Mouse (Mus musculus): ENCODE results near the gene Olfr281.
"Not testable (repeated sequence)": the region's sequence is repeated elsewhere in the genome, so short reads cannot be mapped to it uniquely, and the experiment has no call there.

Olfr281 gene

GRCm38 (mm10) chr15:98452288-98452687 lies at the start of gene Olfr281:
Gene Olfr281 (plus strand): TSS chr15:98452588.
- no peak for ATAC-seq (ENCODE audit: insufficient number of reproducible peaks, low FRiP score, low TSS enrichment)

- ATAC-seq (ENCODE audit: insufficient number of reproducible peaks, low FRiP score, low TSS enrichment), result no peak
Measured at GRCm38 (mm10) chr15:98408406-98409060, 43.9 kb upstream of the Olfr281 start.

- ATAC-seq (ENCODE audit: insufficient number of reproducible peaks, low FRiP score, low TSS enrichment), result no peak
Measured at GRCm38 (mm10) chr15:98409635-98410034, 42.8 kb upstream of the Olfr281 start.

- ATAC-seq (ENCODE audit: insufficient number of reproducible peaks, low FRiP score, low TSS enrichment), result no peak
Measured at GRCm38 (mm10) chr15:98410249-98410648, 42.1 kb upstream of the Olfr281 start.

GRCm38 (mm10) chr15:98415996-98416395 lies 36.4 kb upstream of the Olfr281 start:
- no peak for ATAC-seq (ENCODE audit: insufficient number of reproducible peaks, low FRiP score, low TSS enrichment)

GRCm38 (mm10) chr15:98416802-98417201 lies 35.6 kb upstream of the Olfr281 start:
- ATAC-seq (ENCODE audit: insufficient number of reproducible peaks, low FRiP score, low TSS enrichment), result not testable (repeated sequence)

- not testable (repeated sequence) for ATAC-seq (ENCODE audit: insufficient number of reproducible peaks, low FRiP score, low TSS enrichment)
Measured at GRCm38 (mm10) chr15:98417285-98417684, 35.1 kb upstream of the Olfr281 start.

GRCm38 (mm10) chr15:98418096-98418495 lies 34.3 kb upstream of the Olfr281 start:
- ATAC-seq (ENCODE audit: insufficient number of reproducible peaks, low FRiP score, low TSS enrichment), result no peak

GRCm38 (mm10) chr15:98420897-98421296 lies 31.5 kb upstream of the Olfr281 start:
- no peak for ATAC-seq (ENCODE audit: insufficient number of reproducible peaks, low FRiP score, low TSS enrichment)

GRCm38 (mm10) chr15:98424326-98424725 lies 28.1 kb upstream of the Olfr281 start:
- no peak for ATAC-seq (ENCODE audit: insufficient number of reproducible peaks, low FRiP score, low TSS enrichment)

GRCm38 (mm10) chr15:98424753-98425152 lies 27.6 kb upstream of the Olfr281 start:
- no peak for ATAC-seq (ENCODE audit: insufficient number of reproducible peaks, low FRiP score, low TSS enrichment)

- no peak for ATAC-seq (ENCODE audit: insufficient number of reproducible peaks, low FRiP score, low TSS enrichment)
Measured at GRCm38 (mm10) chr15:98425188-98425587, 27.2 kb upstream of the Olfr281 start.

GRCm38 (mm10) chr15:98430925-98431324 lies 21.5 kb upstream of the Olfr281 start, which contains the start of gene Olfr282:
Gene Olfr282 (plus strand): TSS chr15:98431225.
- ATAC-seq (ENCODE audit: insufficient number of reproducible peaks, low FRiP score, low TSS enrichment), result not testable (repeated sequence)

GRCm38 (mm10) chr15:98444561-98444960 lies 7.8 kb upstream of the Olfr281 start:
- ATAC-seq (ENCODE audit: insufficient number of reproducible peaks, low FRiP score, low TSS enrichment), result no peak

GRCm38 (mm10) chr15:98448521-98448920 lies 3.9 kb upstream of the Olfr281 start:
- no peak for ATAC-seq (ENCODE audit: insufficient number of reproducible peaks, low FRiP score, low TSS enrichment)

GRCm38 (mm10) chr15:98469596-98469995 lies 17.2 kb downstream of the Olfr281 start, which contains the start of gene OR5BS1P:
Gene OR5BS1P (plus strand): TSS chr15:98469896.
- ATAC-seq (ENCODE audit: insufficient number of reproducible peaks, low FRiP score, low TSS enrichment), result no peak

GRCm38 (mm10) chr15:98471539-98471938 lies 19.2 kb downstream of the Olfr281 start:
- no peak for ATAC-seq (ENCODE audit: insufficient number of reproducible peaks, low FRiP score, low TSS enrichment)

GRCm38 (mm10) chr15:98474958-98475357 lies 22.6 kb downstream of the Olfr281 start:
- no peak for ATAC-seq (ENCODE audit: insufficient number of reproducible peaks, low FRiP score, low TSS enrichment)

GRCm38 (mm10) chr15:98475382-98475781 lies 23.0 kb downstream of the Olfr281 start:
- ATAC-seq (ENCODE audit: insufficient number of reproducible peaks, low FRiP score, low TSS enrichment), result no peak

- no peak for ATAC-seq (ENCODE audit: insufficient number of reproducible peaks, low FRiP score, low TSS enrichment)
Measured at GRCm38 (mm10) chr15:98476281-98476680, 23.9 kb downstream of the Olfr281 start.

GRCm38 (mm10) chr15:98479568-98480102 lies 27.2 kb downstream of the Olfr281 start:
- ATAC-seq (ENCODE audit: insufficient number of reproducible peaks, low FRiP score, low TSS enrichment), result no peak

GRCm38 (mm10) chr15:98482701-98483100 lies 30.3 kb downstream of the Olfr281 start, which contains the start of gene Lalba:
Gene Lalba (minus strand): TSS chr15:98482721.
- ATAC-seq (ENCODE audit: insufficient number of reproducible peaks, low FRiP score, low TSS enrichment), result no peak

Data from cerebellum, adult (tissue).